Mouse (Mus musculus) frontal cortex, postnatal 14 days (tissue): ENCODE measurements around the gene Myo6.

Experiments
- DNase-seq, 2 experiments: peaks; one replicate each; pipeline ENCODE4 v3.0.0; 2022; ENCODE audit warnings: low spot score in 2 of 2

Gene Myo6

DNA sequence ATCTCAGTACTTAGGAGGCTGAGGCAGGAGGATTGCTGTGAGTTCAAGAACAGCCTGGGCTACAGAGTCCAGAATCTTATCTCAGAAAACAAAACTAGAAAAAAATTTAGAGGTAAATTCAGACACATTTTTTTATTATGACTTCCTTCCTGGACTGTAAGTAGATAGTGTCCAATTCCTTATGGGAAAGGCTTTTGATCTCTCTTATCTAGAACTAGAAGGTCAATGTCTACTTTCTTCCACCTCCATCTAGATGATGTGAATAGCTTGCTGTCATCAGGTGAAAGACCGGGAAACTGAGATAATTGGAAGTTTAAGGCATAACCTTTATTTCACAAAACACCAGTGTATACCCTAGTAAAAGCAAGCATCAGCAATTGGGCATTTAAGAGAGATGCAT, 16.9 kb downstream of the Myo6 start:
- DNase-seq: no peak

DNA sequence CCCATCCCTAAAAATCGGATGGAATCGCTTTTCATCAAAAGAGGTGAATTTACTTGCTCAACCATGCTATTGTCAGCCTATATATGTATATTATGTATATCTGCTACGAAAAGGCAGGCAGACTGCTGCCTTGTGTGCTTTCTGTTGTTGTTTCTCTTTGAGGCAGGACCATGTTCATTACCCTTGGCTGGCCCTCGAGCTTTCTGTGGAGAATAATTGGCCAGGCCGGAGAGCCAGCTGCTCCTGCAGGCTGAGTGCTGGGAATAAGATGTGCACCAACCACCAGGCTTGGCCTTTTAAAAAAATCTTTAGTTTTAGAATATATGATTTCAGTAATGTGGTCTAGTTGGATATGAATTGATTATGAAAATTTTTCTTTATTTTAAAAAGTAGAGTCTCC, 19.3 kb downstream of the Myo6 start:
- DNase-seq: no peak

DNA sequence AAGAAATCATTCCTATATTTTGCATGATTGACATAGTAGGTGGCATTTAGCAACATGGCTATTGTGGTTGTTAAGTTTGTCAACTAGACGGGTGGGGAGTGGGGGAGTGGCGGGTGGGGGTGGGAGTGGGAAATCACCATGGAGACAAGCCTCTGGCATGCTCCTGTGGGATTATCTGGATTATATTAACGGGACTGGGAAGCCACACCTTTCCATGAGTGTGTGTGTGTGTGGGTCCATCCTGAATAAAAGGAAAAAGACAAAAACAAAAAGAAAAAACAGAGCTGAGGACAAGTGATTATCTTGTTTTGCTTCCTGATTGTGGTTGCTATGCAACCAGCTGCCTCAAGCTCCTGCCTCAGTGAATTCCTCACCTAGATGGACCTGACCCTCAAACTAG, 20.9 kb downstream of the Myo6 start:
- no peak for DNase-seq

- DNase-seq: no peak
Measured at GRCm38 (mm10) chr9:80186693-80187092, 21.9 kb downstream of the Myo6 start.

DNA sequence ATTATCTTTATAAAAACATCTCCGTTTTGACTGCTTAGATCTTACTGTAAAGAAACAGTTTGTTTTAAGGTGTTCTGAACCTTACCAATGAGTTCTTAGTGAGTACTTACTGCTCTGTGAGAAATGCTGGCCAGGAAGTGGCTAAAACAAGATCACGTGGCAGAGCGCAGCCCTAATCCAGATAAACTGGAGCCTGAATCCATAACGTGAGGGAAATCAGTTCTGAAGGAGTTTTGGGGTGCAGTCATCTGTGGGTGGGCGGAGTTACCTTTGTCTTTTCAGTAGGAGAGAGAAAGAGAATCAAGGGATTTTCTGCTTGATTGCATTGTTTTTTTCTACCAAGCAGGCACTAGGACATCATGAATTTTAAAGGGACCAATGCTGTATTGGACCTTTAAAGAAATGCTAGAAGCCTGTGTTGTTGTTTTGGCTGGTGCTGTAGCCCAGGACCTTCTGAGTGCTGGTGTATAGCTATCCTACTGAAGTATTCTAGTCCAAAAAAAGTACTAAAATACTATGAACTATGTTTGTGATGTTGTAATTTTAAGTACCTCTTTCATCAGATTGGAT, 23.6 kb downstream of the Myo6 start:
- no peak for DNase-seq

DNA sequence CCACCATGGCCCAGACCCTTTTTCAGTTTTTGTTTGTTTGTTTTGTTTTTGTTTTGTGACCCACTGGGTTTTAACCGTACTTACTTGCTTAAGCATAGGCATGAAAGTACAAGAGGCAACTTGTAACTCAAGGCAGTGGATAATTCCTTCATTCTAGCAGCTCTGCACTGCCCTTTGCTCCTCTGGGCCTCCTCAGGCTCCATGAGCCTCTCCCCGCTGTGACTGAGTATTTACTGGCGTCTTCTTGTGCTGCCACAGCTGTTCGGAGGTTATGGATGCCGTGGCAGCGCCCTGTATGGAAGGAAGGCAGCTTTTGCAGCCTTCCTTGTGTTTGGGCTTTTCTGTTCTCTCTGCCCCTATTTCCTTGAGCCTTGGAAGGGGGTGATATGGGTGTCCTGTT, 26.4 kb downstream of the Myo6 start:
- no peak for DNase-seq

DNA sequence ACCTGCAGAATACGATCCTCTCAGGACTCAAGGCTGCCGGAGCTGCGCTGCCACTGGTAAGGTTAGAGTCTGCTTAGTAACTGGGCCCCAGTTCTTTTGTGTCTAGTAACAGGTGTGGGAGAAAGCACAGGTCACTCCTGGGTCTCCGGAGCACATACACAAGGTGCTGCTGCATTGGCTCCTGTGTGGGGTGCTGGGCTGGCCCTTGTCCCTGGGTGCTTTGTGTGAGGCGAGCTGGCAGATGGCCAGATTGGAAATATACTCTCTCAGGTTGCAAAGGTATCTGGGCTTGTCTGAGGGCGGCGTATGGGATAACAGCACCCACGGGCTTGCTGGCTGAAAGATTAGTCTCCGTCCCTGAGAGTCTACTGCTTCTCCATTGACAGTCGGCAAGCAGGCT, 27.5 kb downstream of the Myo6 start:
- no peak for DNase-seq

DNA sequence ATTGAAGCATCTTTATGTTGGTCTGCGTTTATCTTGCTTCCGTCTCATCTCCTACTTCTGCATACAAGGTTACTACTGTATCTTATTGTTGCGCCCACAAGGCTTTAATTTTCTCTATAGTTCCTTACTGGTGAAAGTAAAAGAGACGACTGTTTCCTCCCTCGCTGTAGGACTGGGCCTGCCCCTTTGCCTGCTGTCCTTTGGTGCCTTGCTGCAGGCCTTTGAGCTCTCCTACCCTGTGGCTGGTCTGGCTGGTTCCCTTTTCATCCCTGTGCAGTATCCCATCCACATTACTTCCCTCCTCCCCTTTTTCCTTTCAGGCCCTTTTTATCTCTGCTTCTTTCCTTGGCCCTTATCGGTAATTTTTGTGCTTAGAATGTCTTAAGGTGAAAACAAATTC, 29.6 kb downstream of the Myo6 start:
- no peak for DNase-seq

GRCm38 (mm10) chr9:80196161-80196560, 31.3 kb downstream of the Myo6 start:
- DNase-seq: no peak

GRCm38 (mm10) chr9:80197233-80197632, 32.4 kb downstream of the Myo6 start:
- no peak for DNase-seq

DNA sequence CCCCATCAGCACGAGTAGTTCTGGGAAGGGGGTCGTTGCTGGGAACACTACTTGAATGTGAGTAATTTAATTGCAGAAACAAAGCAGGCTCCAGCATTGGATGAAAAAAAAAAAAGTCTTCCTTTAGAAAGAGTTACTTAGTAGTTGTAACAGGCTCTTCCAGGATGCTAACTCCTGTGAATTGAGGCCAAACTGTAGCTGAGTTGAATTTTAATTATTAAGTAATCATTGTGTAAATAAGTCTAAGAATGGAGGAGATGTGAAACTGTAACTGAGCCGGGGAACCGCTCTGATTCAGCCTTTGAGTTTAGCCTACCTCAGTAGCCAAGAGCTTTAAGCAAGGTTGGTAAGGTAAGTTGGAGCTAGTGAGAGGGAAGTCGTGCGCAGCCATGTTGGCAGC, 36.0 kb downstream of the Myo6 start:
- DNase-seq: no peak

- no peak for DNase-seq
Measured at GRCm38 (mm10) chr9:80202374-80203060, 37.7 kb downstream of the Myo6 start.

DNA sequence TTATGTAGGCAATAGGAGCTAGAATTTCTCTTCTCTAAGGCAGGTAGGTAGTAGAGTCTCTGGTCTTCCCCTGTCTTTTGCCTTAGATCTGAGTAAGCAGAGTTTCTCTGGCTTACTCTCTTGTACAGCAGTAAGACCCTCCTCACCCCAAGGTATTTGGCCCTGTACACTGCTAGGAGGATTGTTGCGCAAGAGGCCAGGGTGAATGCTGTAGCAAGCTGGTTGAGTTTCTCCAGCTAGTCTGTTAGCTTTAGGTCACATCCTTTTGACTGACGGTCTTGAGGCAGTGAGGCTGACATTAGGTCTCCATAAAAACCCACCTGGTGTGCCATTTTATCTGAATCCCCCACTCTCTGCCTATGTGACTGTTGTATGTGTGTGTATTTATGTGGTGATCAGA, 43.9 kb downstream of the Myo6 start:
- no peak for DNase-seq

DNA sequence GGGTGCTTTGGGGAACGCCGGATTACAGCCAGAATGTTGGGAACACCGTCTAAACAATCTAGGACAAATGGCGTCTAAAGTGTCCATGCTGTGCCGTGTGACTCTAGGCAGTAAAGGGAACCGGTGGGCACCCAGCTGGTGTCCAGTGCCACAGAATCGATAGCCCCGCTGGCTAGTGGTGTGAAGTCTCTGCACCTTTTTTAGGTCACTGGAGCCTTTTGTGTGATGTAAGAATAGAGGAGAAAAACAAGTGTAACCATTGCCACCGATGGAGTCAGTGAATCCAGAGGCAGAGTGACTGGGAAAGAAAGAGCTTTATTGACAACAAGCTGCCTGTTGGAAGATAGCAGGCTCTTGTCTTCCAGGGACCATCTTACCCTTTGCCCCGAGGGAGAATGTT, 44.6 kb downstream of the Myo6 start:
- no peak for DNase-seq

GRCm38 (mm10) chr9:80210096-80210495, 45.3 kb downstream of the Myo6 start:
- no peak for DNase-seq

DNA sequence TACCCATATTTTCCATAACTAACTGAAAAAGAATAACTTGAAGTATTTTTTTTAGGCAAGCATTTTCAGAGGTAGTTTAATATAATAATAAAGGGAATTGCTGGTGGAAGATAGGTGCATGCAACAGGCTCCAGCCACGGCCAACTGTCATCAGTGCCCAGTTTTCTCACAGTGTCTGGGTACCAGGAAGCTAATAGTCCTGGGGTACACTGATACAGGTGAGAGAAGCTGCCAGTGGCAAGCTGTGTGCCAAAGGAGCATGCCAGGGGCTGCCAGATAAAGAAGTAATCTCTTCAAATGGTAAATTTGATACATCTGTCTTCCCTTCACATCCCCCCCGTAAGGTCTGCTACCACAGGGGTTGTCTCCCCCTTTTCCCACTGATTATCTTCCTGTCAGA, 48.6 kb downstream of the Myo6 start:
- DNase-seq: no peak

DNA sequence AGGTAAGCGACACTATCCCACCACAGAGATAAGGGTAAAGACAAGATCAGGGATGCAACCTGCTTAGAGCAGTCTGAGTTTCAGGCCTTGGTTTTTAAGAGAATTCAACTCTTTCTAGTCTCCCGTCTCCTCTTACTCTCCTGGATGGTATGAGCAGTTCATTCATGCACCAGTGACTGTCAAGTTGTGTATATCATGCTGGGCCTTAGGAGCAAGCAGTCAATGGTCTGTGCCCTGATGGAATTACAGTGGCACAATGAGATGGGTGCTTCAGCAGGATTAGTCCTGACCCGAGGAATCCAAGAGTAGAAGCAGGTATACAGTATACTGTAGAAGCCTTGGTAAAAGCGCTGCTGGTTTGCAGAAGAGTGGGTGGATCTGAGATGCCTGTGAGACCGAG, 50.7 kb downstream of the Myo6 start:
- DNase-seq: no peak

- DNase-seq: no peak
Measured at GRCm38 (mm10) chr9:80216786-80217501, 52.1 kb downstream of the Myo6 start.

DNA sequence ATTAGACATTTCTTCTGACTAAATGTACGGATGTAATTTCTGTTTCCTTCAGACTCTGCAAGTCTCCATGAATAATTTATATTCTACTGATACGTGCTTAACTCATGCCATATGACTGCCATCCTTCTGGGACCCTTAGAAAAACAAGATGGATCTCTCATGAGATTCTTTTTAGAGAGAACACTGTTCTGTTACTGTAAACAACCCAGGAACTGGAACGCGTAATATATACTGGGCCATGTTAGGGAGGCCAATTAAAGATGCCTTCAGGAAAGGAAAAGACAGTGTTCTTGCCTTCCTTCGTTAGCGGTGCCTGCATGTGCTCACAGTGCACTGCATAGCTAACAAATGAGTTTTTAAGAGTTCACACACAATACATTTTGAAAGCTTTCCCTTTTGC, 53.9 kb downstream of the Myo6 start:
- no peak for DNase-seq

- no peak for DNase-seq
Measured at GRCm38 (mm10) chr9:80223989-80224635, 59.3 kb downstream of the Myo6 start.

DNA sequence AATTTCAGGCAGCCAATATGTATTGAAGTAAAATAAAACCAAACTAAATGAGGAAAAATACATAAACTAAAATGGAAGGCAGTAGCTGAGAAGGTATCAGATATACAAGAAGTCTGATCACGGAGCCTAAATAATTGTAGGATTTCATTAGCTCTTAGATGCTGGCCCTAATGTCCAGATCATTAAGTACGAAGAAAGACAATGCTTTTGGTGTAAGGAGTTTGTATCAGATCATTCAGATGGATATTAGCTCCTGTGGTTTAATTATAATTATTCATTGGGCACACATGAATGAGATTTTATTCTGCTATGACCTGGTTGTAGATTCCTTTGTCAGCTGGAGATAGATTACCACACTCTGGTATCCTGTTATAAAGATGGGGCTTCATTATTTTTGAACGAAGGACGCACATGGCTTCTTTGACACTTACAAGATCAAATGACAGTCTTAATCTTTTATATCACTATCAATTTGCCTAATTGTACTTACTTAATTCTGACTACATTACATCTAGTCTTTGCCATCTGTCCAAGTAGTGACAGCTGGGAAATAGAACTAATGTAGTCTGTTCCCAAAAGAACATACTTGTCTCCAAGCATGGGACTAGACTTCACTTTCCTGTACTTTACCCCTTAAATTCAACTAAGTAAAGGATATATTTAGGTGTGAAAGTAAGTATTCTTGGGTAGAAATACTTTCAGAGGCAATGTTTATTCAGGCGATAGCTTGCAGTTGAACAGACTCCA, 61.9 kb downstream of the Myo6 start:
- no peak for DNase-seq

GRCm38 (mm10) chr9:80233831-80234455, 69.1 kb downstream of the Myo6 start:
- DNase-seq: no peak
